Mouse (Mus musculus) cerebellum, adult 2 months (tissue): ENCODE results near the gene Brk1. TPM values are rescaled to one million over a fixed set of nuclear protein-coding genes. Genes with fewer than 3 reads are reported as not detected.
A peak's percentile ranks its signal among the peaks of the same experiment; 100 is the strongest.

ENCODE experiments used
- DNase-seq, 2 experiments: peaks; one replicate each; pipeline ENCODE4 v3.0.0; 2021
- H3K27ac ChIP-seq: fragments of 200-500 bp; 2 replicates; pipeline ENCODE4 v1.5.1; 2012; ENCODE audit warnings: low read length, control low read depth, inconsistent platforms; ENCODE audit not compliant: insufficient read depth
- H3K27me3 ChIP-seq: fragments of 200-500 bp; 2 replicates; pipeline ENCODE4 v1.6.1; 2012; ENCODE audit warnings: inconsistent platforms, mild to moderate bottlenecking, low read length, moderate library complexity; ENCODE audit not compliant: control insufficient read depth, insufficient read depth
- H3K4me1 ChIP-seq: fragments of 200-500 bp; 2 replicates; pipeline ENCODE4 v1.6.1; 2011; ENCODE audit warnings: low read length; ENCODE audit not compliant: control insufficient read depth, insufficient read depth
- H3K4me3 ChIP-seq: fragments of 200-500 bp; replicated peaks from 2 replicates; pipeline ENCODE3; 2011; ENCODE audit warnings: mild to moderate bottlenecking, low read depth, low read length, control low read depth; ENCODE audit not compliant: insufficient read depth
- CTCF ChIP-seq: fragments of 200-500 bp; IDR thresholded peaks from 2 replicates; pipeline ENCODE4 v1.5.1; 2011; ENCODE audit warnings: low read depth, mild to moderate bottlenecking, control low read depth, low read length, moderate library complexity, borderline replicate concordance; ENCODE audit not compliant: insufficient read depth
- POLR2A ChIP-seq: fragments of 200-500 bp; IDR thresholded peaks from 2 replicates; pipeline ENCODE4 v1.6.1; 2011; ENCODE audit warnings: low read length, control low read depth, borderline replicate concordance; ENCODE audit not compliant: insufficient read depth
- WGBS: fragments of 180-500 bp; shearing (Covaris S2); methylation state at CpG from one replicate; pipeline ENCODE4 v1.1.7; 2018; 5-methylcytosine and 5-hydroxymethylcytosine counted together
- polyA plus RNA-seq: library from polyadenylated mRNA; depleted of rRNA; stranded (reverse); fragments of >200 nt; gene quantifications from 2 replicates; pipeline ENCODE4 v1.2.3, GENCODE M21; 2012

Gene Brk1
- polyA plus RNA-seq, 1 experiment, result 238 TPM

GRCm38 (mm10) chr6:113643967-113644366 is 39.4 kb downstream of the Brk1 start:
- 95% methylated on average over 2 of the region's 2 CpGs for WGBS
- TF ChIP-seq POLR2A (no peak), CTCF (no peak)
- Histone ChIP-seq H3K27me3 (no peaks in the 10 kb centered on the region), H3K4me1 (no peaks in the 10 kb centered on the region), H3K27ac (no peak overlapping the region; the same call in 1 of the 2 replicates), H3K4me3 (no peak overlapping the region)
- DNase-seq, result no peak

- Histone ChIP-seq H3K27ac (peak overlapping the region; percentile 19; the same call in 1 of the 2 replicates), H3K27me3 (no peaks in the 10 kb centered on the region), H3K4me3 (no peak overlapping the region), H3K4me1 (no peaks in the 10 kb centered on the region)
- DNase-seq, result no peak
- TF ChIP-seq POLR2A, result no peak
- TF ChIP-seq CTCF, result no peak
- WGBS, result 84% methylated on average over 8 of the region's 8 CpGs
Observed at GRCm38 (mm10) chr6:113644808-113645207, 40.2 kb downstream of the Brk1 start.

- Histone ChIP-seq H3K27ac (no peak overlapping the region), H3K4me1 (no peaks in the 10 kb centered on the region), H3K27me3 (no peaks in the 10 kb centered on the region), H3K4me3 (no peak overlapping the region)
- no peak for DNase-seq
- TF ChIP-seq POLR2A (no peak), CTCF (no peak)
- WGBS, result 80% methylated on average over 7 of the region's 7 CpGs
Observed at GRCm38 (mm10) chr6:113649346-113650196, 45.0 kb downstream of the Brk1 start.

GRCm38 (mm10) chr6:113650197-113650640 is 45.6 kb downstream of the Brk1 start:
- no peaks in the 10 kb centered on the region for H3K27me3 ChIP-seq
- H3K27ac ChIP-seq, result no peak overlapping the region
- no peaks in the 10 kb centered on the region for H3K4me1 ChIP-seq
- 67% methylated on average over 4 of the region's 4 CpGs for WGBS
- TF ChIP-seq POLR2A, result no peak
- no peak for TF ChIP-seq CTCF
- H3K4me3 ChIP-seq, result no peak overlapping the region
- DNase-seq, result no peak

- 72% methylated on average over 3 of the region's 3 CpGs for WGBS
- no peak overlapping the region for H3K27ac ChIP-seq
Observed at GRCm38 (mm10) chr6:113651626-113652025, 47.1 kb downstream of the Brk1 start.

GRCm38 (mm10) chr6:113653551-113653950 is 49.0 kb downstream of the Brk1 start:
- Histone ChIP-seq H3K27ac (no peak overlapping the region), H3K27me3 (no peaks in the 10 kb centered on the region), H3K4me1 (no peaks in the 10 kb centered on the region), H3K4me3 (no peak overlapping the region)
- TF ChIP-seq CTCF, result no peak
- no peak for TF ChIP-seq POLR2A
- 91% methylated on average over 7 of the region's 7 CpGs for WGBS
- DNase-seq, result no peak

More at GRCm38 (mm10) chr6:113651626-113652025, 47.1 kb downstream of the Brk1 start:
- H3K27me3 ChIP-seq, result no peaks in the 10 kb centered on the region
- no peak for DNase-seq
- H3K4me3 ChIP-seq, result no peak overlapping the region
- TF ChIP-seq POLR2A, result no peak
- no peak for TF ChIP-seq CTCF
- H3K4me1 ChIP-seq, result no peaks in the 10 kb centered on the region

GRCm38 (mm10) chr6:113654102-113654501 is 49.5 kb downstream of the Brk1 start:
- no peak overlapping the region for H3K4me3 ChIP-seq
- no peak for DNase-seq
- H3K27me3 ChIP-seq, result no peaks in the 10 kb centered on the region
- no peak overlapping the region for H3K27ac ChIP-seq
- H3K4me1 ChIP-seq, result no peaks in the 10 kb centered on the region
- 83% methylated on average over 8 of the region's 8 CpGs for WGBS
- TF ChIP-seq POLR2A, result no peak
- TF ChIP-seq CTCF, result no peak
